Comparison of ENCODE assay signal across 10 mouse cellular contexts in genomic region chr4:64437744-64438594, GRCm38 (mm10).
DNase-seq lines count a peak whose midpoint lies in the region; ATAC-seq and TF ChIP-seq lines count a peak whose summit lies in the region.
"Had no signal": no experiment of that assay in that cellular context is flagged by ENCODE, and none has a peak within 500 bp of the region (broad histone marks: within the 10 kb centered on the region; RNA-seq: fewer than 3 reads in every experiment).

No protein-coding gene starts in this region.

- peak overlapping the region; percentile 19 for H3K4me2 ChIP-seq in embryonic facial prominence, embryonic 14.5 days (ENCODE audit: low read depth, low read length)
- H3K4me2 ChIP-seq in limb, embryonic 12.5 days, result no peak overlapping the region

- WGBS in embryonic facial prominence, embryonic 14.5 days, result 21% methylated on average over 13 of the region's 13 CpGs
- 43% methylated on average over 13 of the region's 13 CpGs for WGBS in limb, embryonic 12.5 days
- 59% methylated on average over 13 of the region's 13 CpGs for WGBS in small intestine, adult 2 months

- TF ChIP-seq CTCF in small intestine, adult 2 months (IDR thresholded peaks at IDR 0.05; ENCODE audit: extremely low read depth, insufficient read length, insufficient replicate concordance, low read depth, low read length), result no peak

- peak; percentile 20 for DNase-seq in kidney, postnatal 10 days
- DNase-seq in kidney, adult 18-20 months, result no peak
- DNase-seq in embryonic facial prominence, embryonic 14.5 days (ENCODE audit: low spot score), result peak; percentile 93
- no peak for DNase-seq in right cerebral cortex, adult 18-20 months
- DNase-seq in adrenal gland, postnatal 25 days, result no peak
- no peak for DNase-seq in thymus, postnatal 36 days
- DNase-seq: adrenal gland, postnatal 36 days; right cerebral cortex, postnatal 25 days had no signal

- ATAC-seq in embryonic facial prominence, embryonic 14.5 days (ENCODE audit: low read depth), result peak; percentile 90
- peak; percentile 42; the same call in 1 of the 2 replicates for ATAC-seq in limb, embryonic 12.5 days (ENCODE audit: insufficient number of reproducible peaks, insufficient read depth, low FRiP score, low TSS enrichment, low read depth)

- H3K36me3 ChIP-seq in embryonic facial prominence, embryonic 14.5 days (ENCODE audit: control insufficient read depth, insufficient read depth, low read length), result no peaks in the 10 kb centered on the region
- no peaks in the 10 kb centered on the region for H3K36me3 ChIP-seq in limb, embryonic 12.5 days
- no peaks in the 10 kb centered on the region for H3K36me3 ChIP-seq in small intestine, adult 2 months (ENCODE audit: control insufficient read depth, insufficient read depth, low read length)

- H3K9me3 ChIP-seq in embryonic facial prominence, embryonic 14.5 days (ENCODE audit: control insufficient read depth, low read length), result no peaks in the 10 kb centered on the region
- H3K9me3 ChIP-seq in limb, embryonic 12.5 days, result no peaks in the 10 kb centered on the region

- peak overlapping the region; percentile 71 for H3K27ac ChIP-seq in embryonic facial prominence, embryonic 14.5 days (replicated peaks; ENCODE audit: low read depth, low read length)
- H3K27ac ChIP-seq in limb, embryonic 12.5 days, result peak overlapping the region; percentile 37; the same call in 1 of the 2 replicates
- H3K27ac ChIP-seq in small intestine, adult 2 months (ENCODE audit: insufficient read depth, low read depth, low read length), result peak overlapping the region; percentile 27

- H3K9ac ChIP-seq in embryonic facial prominence, embryonic 14.5 days (ENCODE audit: low read depth, low read length), result no peak overlapping the region
- H3K9ac ChIP-seq in limb, embryonic 12.5 days (replicated peaks), result no peak overlapping the region

- no peak overlapping the region for H3K4me3 ChIP-seq in embryonic facial prominence, embryonic 14.5 days (ENCODE audit: low read depth, low read length)
- no peak overlapping the region for H3K4me3 ChIP-seq in limb, embryonic 12.5 days (replicated peaks)
- no peak overlapping the region for H3K4me3 ChIP-seq in small intestine, adult 2 months (ENCODE audit: low read depth, low read length)

- peaks cover 19% of the 10 kb centered on the region for H3K4me1 ChIP-seq in embryonic facial prominence, embryonic 14.5 days (ENCODE audit: control insufficient read depth, insufficient read depth, low read length)
- H3K4me1 ChIP-seq in limb, embryonic 12.5 days (replicated peaks), result peaks cover 11% of the 10 kb centered on the region
- 0 out of 2 replicates have a peak, but pooled peaks cover 2% of the 10 kb centered on the region for H3K4me1 ChIP-seq in small intestine, adult 2 months (ENCODE audit: control insufficient read depth, insufficient read depth, insufficient read length, low read length)

- TF ChIP-seq POLR2A in small intestine, adult 2 months (IDR thresholded peaks at IDR 0.05; ENCODE audit: low read depth, low read length), result no peak

- H3K27me3 ChIP-seq in embryonic facial prominence, embryonic 14.5 days (replicated peaks; ENCODE audit: control insufficient read depth, insufficient read depth, low read length), result no peaks in the 10 kb centered on the region
- no peaks in the 10 kb centered on the region for H3K27me3 ChIP-seq in limb, embryonic 12.5 days
- no peaks in the 10 kb centered on the region for H3K27me3 ChIP-seq in small intestine, adult 2 months (ENCODE audit: control insufficient read depth, insufficient read depth, low read length)

Comparison
In these comparisons a context has a peak if more than half of its experiments do, and no peak if none do; other contexts are left out.
1. DNase-seq: peak in kidney, postnatal 10 days (single experiment) and embryonic facial prominence, embryonic 14.5 days (single experiment); none in kidney, adult 18-20 months (single experiment), right cerebral cortex, adult 18-20 months (single experiment), adrenal gland, postnatal 25 days (single experiment) and thymus, postnatal 36 days (0 of 2).
2. Peak in every context shown above with its lines, with median percentiles within 50 percentile points of each other: H3K27ac ChIP-seq.